Mouse (Mus musculus): ENCODE measurements around the gene Ppp1r9b.

DNA sequence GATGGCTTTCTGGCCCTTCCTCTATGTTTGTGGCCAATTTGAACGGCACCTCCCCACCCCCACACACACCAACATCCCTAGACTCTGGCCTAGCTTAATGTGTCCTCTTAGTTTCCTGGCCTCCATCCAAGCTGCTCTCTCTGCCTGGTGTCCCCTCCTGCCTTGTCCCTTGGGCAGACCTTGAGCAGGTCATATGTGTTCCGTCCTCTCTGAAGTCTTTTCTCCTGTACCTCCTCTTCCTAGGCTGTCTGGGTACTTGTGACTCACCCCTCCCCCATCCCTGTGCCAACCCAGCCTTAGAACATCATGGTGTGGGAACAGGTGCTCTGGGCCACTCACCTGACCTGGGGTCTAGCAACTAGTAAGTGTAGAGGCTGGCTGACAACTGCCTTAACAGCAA, 15.9 kb upstream of the Ppp1r9b start:
- no peak for TF ChIP-seq CTCF (IDR thresholded peaks at IDR 0.05; ENCODE audit: borderline replicate concordance, control insufficient read depth, extremely low read depth, insufficient read depth, low read length, poor library complexity)
- no peak for TF ChIP-seq POLR2A (IDR thresholded peaks at IDR 0.05; ENCODE audit: control insufficient read depth, extremely low read depth, insufficient read depth, low read length, poor library complexity)
